Mouse (Mus musculus): ENCODE measurements around the gene Rcan2.

The Rcan2 gene

DNA sequence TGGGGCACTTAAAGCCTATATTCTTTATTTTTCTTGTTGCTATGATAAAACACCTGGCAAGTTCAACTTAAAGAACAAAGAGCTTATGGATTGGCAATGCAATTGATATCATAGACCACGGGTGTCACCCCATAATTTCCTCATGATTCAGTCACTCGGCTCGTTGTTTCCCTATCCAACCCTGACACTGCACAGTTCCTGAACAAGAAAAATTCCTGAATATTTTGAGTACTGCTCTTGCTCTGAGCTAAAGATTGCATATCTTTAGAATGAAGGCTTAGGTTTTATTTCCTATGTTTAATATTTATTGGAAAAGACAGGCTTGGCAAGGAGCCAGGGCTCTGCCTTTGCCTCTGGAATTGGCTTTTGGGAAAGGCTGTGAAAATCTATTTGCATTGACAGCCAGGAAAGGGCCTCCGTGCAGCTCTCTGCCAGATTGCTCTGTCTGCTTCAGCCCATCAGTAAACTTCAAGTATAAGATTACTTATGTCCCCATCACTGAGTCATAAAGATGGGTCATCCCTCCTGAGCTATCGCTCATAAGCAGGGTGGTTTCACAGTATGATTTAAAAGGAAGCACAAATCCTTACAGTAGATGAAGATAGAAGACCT, 188.3 kb downstream of the Rcan2 start:
- Histone ChIP-seq H3K9me3 (ENCODE audit: low read length) (no peaks in the 10 kb centered on the region), H3K4me1 (replicated peaks; ENCODE audit: low read depth, low read length) (no peaks in the 10 kb centered on the region), H3K4me3 (replicated peaks; ENCODE audit: low read length) (no peak overlapping the region), H3K36me3 (ENCODE audit: insufficient read depth, low read length) (no peaks in the 10 kb centered on the region), H3K27me3 (ENCODE audit: insufficient read depth, low read length) (no peaks in the 10 kb centered on the region)
- no peak for TF ChIP-seq NANOG (IDR thresholded peaks at IDR 0.05; ENCODE audit: borderline replicate concordance, low read length)

DNA sequence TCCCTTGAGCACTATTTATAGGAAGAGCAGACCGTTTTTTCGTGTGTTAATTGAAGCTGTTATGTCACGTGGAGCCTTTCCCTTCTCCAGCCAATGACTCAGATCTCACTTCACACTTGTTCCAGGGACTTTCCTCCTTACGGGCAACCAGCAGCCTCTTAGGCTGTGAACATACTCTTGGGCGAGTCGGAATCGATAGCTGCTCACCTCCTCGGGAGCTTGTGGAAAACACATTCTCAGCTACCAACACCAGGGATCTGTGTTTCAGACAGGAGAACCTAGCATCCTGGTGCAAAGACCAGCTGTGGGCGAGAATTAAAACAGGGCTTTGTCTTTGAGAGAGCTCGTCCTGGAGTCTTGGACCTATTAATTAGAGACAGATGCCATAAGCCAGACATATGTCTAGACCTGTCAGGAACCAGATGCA, 189.8 kb downstream of the Rcan2 start:
- H3K9me3 ChIP-seq (ENCODE audit: low read length), result no peaks in the 10 kb centered on the region
- H3K36me3 ChIP-seq (ENCODE audit: insufficient read depth, low read length), result no peaks in the 10 kb centered on the region
- no peak overlapping the region for H3K4me3 ChIP-seq (replicated peaks; ENCODE audit: low read length)
- H3K4me1 ChIP-seq (replicated peaks; ENCODE audit: low read depth, low read length), result no peaks in the 10 kb centered on the region
- H3K27me3 ChIP-seq (ENCODE audit: insufficient read depth, low read length), result no peaks in the 10 kb centered on the region
- no peak for TF ChIP-seq NANOG (IDR thresholded peaks at IDR 0.05; ENCODE audit: borderline replicate concordance, low read length)
- TF ChIP-seq POU5F1 (IDR thresholded peaks at IDR 0.05; ENCODE audit: borderline replicate concordance, low read length), result no peak
- no peak for TF ChIP-seq CTCF (conservative IDR thresholded peaks at IDR 0.05; ENCODE audit: low read length)

DNA sequence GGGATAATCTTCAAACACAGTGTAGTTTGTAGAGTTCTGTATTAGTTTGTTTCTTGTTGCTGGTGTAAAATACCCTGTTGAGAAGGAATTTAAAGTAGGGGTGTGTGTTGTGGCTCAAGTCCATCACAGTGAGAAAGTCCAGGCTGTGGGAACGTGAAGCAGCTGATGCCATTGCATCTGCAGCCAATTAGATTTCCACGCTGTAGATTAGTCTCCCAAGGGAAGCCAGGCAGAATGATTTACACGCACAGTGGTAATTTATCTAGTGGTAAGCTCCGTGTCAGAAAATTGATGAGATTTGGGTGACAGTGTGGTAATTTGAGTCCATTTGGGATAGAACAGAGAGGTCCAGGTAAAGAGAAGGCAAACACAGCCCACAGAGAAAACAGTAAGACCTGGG, 192.9 kb downstream of the Rcan2 start:
- Histone ChIP-seq H3K4me3 (replicated peaks; ENCODE audit: low read length) (no peak overlapping the region), H3K27me3 (ENCODE audit: insufficient read depth, low read length) (no peaks in the 10 kb centered on the region), H3K4me1 (replicated peaks; ENCODE audit: low read depth, low read length) (no peaks in the 10 kb centered on the region), H3K9me3 (ENCODE audit: low read length) (no peaks in the 10 kb centered on the region), H3K36me3 (ENCODE audit: insufficient read depth, low read length) (no peaks in the 10 kb centered on the region)
- no peak for TF ChIP-seq NANOG (IDR thresholded peaks at IDR 0.05; ENCODE audit: borderline replicate concordance, low read length)
- TF ChIP-seq CTCF (conservative IDR thresholded peaks at IDR 0.05; ENCODE audit: low read length), result no peak
- no peak for TF ChIP-seq POU5F1 (IDR thresholded peaks at IDR 0.05; ENCODE audit: borderline replicate concordance, low read length)

DNA sequence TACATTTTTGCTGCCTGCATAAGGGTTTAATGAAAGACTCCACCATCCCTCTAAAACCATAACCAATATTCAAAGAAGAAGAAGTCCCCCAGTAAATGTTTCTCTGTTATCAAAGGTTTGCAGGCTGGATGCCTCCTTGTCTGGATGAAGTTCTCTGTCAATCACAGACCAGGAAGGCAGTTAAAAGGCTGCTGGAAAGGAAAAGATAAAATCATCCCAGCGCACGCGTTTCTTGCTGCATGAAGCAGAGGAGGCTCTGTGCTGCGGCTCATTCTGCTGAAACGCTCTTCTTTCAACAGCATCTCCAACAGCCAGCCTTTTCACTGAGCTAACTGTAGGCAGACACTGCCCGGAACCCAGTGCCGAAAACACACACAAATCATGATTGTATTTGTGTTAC, 196.4 kb downstream of the Rcan2 start:
- H3K9me3 ChIP-seq (ENCODE audit: low read length), result no peaks in the 10 kb centered on the region
- no peak for TF ChIP-seq NANOG (IDR thresholded peaks at IDR 0.05; ENCODE audit: borderline replicate concordance, low read length)
- TF ChIP-seq CTCF (conservative IDR thresholded peaks at IDR 0.05; ENCODE audit: low read length), result no peak
- TF ChIP-seq POU5F1 (IDR thresholded peaks at IDR 0.05; ENCODE audit: borderline replicate concordance, low read length), result no peak
- H3K27me3 ChIP-seq (ENCODE audit: insufficient read depth, low read length), result no peaks in the 10 kb centered on the region
- H3K4me1 ChIP-seq (replicated peaks; ENCODE audit: low read depth, low read length), result no peaks in the 10 kb centered on the region
- H3K36me3 ChIP-seq (ENCODE audit: insufficient read depth, low read length), result no peaks in the 10 kb centered on the region
- no peak overlapping the region for H3K4me3 ChIP-seq (replicated peaks; ENCODE audit: low read length)

DNA sequence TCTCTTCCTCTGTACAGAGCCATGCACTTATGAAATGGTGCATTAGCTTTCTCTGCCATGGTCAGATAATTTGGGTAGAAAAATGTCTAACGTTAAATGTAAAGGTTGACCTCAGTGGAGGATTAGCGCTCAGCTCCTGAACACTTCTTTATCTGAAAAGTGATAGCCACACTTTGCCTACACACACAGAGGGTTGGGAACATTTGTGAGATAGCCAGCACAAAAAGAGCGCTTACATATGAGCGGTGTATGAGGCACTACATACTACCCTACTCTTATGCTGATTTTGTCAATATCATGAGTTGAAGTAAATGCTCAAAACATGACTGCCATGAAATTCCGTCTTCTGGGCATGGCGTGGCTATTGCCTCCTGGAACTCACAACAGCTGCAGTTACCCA, 196.9 kb downstream of the Rcan2 start:
- Histone ChIP-seq H3K4me1 (replicated peaks; ENCODE audit: low read depth, low read length) (no peaks in the 10 kb centered on the region), H3K4me3 (replicated peaks; ENCODE audit: low read length) (no peak overlapping the region), H3K27me3 (ENCODE audit: insufficient read depth, low read length) (no peaks in the 10 kb centered on the region), H3K9me3 (ENCODE audit: low read length) (no peaks in the 10 kb centered on the region), H3K36me3 (ENCODE audit: insufficient read depth, low read length) (no peaks in the 10 kb centered on the region)
- no peak for TF ChIP-seq CTCF (conservative IDR thresholded peaks at IDR 0.05; ENCODE audit: low read length)
- no peak for TF ChIP-seq NANOG (IDR thresholded peaks at IDR 0.05; ENCODE audit: borderline replicate concordance, low read length)
- no peak for TF ChIP-seq POU5F1 (IDR thresholded peaks at IDR 0.05; ENCODE audit: borderline replicate concordance, low read length)

DNA sequence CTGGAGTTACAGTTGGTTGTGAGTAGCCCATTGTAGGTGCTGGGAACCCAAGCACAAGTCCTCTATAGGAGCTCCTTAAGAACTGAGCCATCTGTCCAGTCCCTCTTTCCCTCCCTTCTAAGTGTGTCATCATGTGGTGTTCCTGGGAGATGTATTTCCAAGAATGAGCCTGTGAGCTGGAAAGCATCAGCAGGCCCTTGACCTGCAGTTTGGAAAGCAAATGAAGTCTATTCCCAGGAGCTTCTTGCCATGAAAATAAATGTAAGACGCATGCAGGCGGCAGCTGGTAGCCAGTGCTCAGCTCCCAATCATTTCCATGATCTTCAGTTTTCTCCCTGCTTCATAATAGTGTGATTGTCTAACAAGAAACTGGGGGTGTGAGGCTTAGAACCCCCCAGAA, 203.2 kb downstream of the Rcan2 start:
- TF ChIP-seq NANOG (IDR thresholded peaks at IDR 0.05; ENCODE audit: borderline replicate concordance, low read length) (no peak), POU5F1 (IDR thresholded peaks at IDR 0.05; ENCODE audit: borderline replicate concordance, low read length) (no peak), CTCF (conservative IDR thresholded peaks at IDR 0.05; ENCODE audit: low read length) (no peak)
- H3K4me3 ChIP-seq (replicated peaks; ENCODE audit: low read length), result no peak overlapping the region
- no peaks in the 10 kb centered on the region for H3K27me3 ChIP-seq (ENCODE audit: insufficient read depth, low read length)
- no peaks in the 10 kb centered on the region for H3K36me3 ChIP-seq (ENCODE audit: insufficient read depth, low read length)
- H3K4me1 ChIP-seq (replicated peaks; ENCODE audit: low read depth, low read length), result no peaks in the 10 kb centered on the region
- no peaks in the 10 kb centered on the region for H3K9me3 ChIP-seq (ENCODE audit: low read length)

DNA sequence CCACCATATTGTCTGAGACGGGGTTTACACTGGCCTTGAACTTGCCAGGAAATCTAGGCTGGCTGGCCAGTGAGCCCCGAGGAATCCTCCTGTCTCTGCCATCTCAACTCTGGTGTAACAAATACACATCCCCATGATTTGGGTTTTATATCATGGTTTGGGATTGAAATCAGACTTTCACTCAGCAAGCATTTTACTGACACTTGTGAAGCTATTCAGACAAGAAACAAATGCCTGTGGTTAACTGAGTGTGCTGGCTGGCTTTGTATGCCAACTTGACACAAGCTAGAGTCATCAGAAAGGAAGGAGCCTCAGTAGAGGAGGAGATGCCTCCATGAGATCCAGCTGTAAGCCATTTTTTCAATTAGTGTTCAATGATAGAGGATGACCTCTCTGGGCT, 206.3 kb downstream of the Rcan2 start:
- Histone ChIP-seq H3K27me3 (ENCODE audit: insufficient read depth, low read length) (no peaks in the 10 kb centered on the region), H3K36me3 (ENCODE audit: insufficient read depth, low read length) (no peaks in the 10 kb centered on the region), H3K4me3 (replicated peaks; ENCODE audit: low read length) (no peak overlapping the region), H3K4me1 (replicated peaks; ENCODE audit: low read depth, low read length) (no peaks in the 10 kb centered on the region), H3K9me3 (ENCODE audit: low read length) (no peaks in the 10 kb centered on the region)
- TF ChIP-seq NANOG (IDR thresholded peaks at IDR 0.05; ENCODE audit: borderline replicate concordance, low read length) (no peak), CTCF (conservative IDR thresholded peaks at IDR 0.05; ENCODE audit: low read length) (no peak), POU5F1 (IDR thresholded peaks at IDR 0.05; ENCODE audit: borderline replicate concordance, low read length) (no peak)

DNA sequence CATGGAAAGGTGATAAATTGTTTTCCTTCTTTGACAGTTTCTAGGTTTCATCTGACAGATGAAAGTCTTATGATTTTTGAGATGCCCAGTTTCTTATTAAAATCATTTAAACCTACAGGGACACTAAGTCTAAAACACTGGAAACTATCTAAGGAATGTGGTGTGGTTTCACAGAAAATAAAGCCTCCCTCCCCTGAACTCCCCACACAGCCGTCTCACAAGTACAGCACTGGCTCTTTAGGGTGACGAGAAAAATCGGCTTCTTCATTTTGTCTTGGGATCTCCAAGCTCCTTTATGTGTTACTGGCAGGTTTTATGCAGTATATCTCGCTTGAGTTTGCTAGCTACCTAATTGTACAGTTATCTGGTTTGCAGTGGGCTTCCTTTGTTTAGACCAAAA, 210.8 kb downstream of the Rcan2 start:
- Histone ChIP-seq H3K27me3 (ENCODE audit: insufficient read depth, low read length) (no peaks in the 10 kb centered on the region), H3K36me3 (ENCODE audit: insufficient read depth, low read length) (no peaks in the 10 kb centered on the region), H3K4me3 (replicated peaks; ENCODE audit: low read length) (no peak overlapping the region), H3K9me3 (ENCODE audit: low read length) (no peaks in the 10 kb centered on the region), H3K4me1 (replicated peaks; ENCODE audit: low read depth, low read length) (no peaks in the 10 kb centered on the region)
- no peak for TF ChIP-seq CTCF (conservative IDR thresholded peaks at IDR 0.05; ENCODE audit: low read length)
- TF ChIP-seq POU5F1 (IDR thresholded peaks at IDR 0.05; ENCODE audit: borderline replicate concordance, low read length), result no peak
- no peak for TF ChIP-seq NANOG (IDR thresholded peaks at IDR 0.05; ENCODE audit: borderline replicate concordance, low read length)

DNA sequence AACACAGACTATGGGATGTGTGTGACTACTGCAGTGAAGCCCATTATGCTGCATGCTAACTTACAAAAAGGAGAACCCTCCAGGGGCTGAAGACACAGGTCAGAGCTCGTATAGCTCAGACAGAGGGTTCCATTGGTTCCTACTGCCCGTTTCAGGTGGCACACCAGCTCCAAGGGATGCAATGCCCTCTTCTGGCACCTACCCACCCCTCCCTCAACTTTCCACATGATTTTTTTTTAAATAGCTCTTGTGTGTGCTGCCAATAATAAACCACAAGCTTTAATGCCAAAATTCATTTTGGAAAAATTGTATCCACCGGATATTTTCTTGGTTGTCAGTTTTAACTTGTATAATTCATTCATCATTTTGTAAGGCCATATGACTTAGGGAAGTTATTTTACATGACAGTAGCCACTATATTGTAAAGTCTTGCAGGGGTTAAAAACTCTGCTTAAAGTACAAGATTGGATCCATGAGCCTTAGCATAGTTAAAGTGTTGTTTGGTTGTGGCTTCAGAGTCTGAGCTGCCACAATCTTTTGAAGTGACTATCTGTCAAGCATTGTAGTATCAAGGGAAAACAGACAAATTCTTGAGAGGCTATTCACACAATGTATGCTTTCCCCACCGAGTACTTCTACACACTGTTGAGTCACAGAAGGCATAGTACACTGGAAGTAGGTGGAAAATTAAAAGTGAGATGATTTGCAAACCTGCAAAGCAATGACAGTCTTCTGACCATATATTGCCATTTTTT, 212.8 kb downstream of the Rcan2 start:
- Histone ChIP-seq H3K4me3 (replicated peaks; ENCODE audit: low read length) (no peak overlapping the region), H3K27me3 (ENCODE audit: insufficient read depth, low read length) (no peaks in the 10 kb centered on the region)
- TF ChIP-seq NANOG (IDR thresholded peaks at IDR 0.05; ENCODE audit: borderline replicate concordance, low read length), result no peak
- TF ChIP-seq POU5F1 (IDR thresholded peaks at IDR 0.05; ENCODE audit: borderline replicate concordance, low read length), result no peak
- TF ChIP-seq CTCF (conservative IDR thresholded peaks at IDR 0.05; ENCODE audit: low read length), result no peak

More for the DNA sequence above, 212.8 kb downstream of the Rcan2 start:
- H3K4me1 ChIP-seq (replicated peaks; ENCODE audit: low read depth, low read length), result no peaks in the 10 kb centered on the region
- no peaks in the 10 kb centered on the region for H3K9me3 ChIP-seq (ENCODE audit: low read length)
- H3K36me3 ChIP-seq (ENCODE audit: insufficient read depth, low read length), result no peaks in the 10 kb centered on the region

Measured in E14TG2a.4 (cell line).